In genomic region chr17:29463627-29464026, GRCm38 (mm10) we compare ENCODE assay signal across 9 mouse cellular contexts. TPM values are rescaled to one million over a fixed set of nuclear protein-coding genes. Genes with fewer than 3 reads are reported as not detected.
DNase-seq lines count a peak whose midpoint lies in the region; ATAC-seq lines count a peak whose summit lies in the region.
"Had no signal": no experiment of that assay in that cellular context is flagged by ENCODE, and none has a peak within 500 bp of the region (broad histone marks: within the 10 kb centered on the region; RNA-seq: fewer than 3 reads in every experiment).

No protein-coding gene starts in this region.

- no peaks in the 10 kb centered on the region for H3K27me3 ChIP-seq in heart, embryonic 12.5 days (replicated peaks)
- H3K27me3 ChIP-seq in hindbrain, embryonic 15.5 days, result 0 out of 2 replicates have a peak, but pooled peaks cover 5% of the 10 kb centered on the region
- H3K27me3 ChIP-seq in midbrain, embryonic 11.5 days (ENCODE audit: control insufficient read depth, insufficient read depth, low read length), result no peaks in the 10 kb centered on the region

- peak overlapping the region; percentile 55; the same call in 1 of the 2 replicates for H3K9ac ChIP-seq in heart, embryonic 12.5 days
- H3K9ac ChIP-seq in hindbrain, embryonic 15.5 days, result 0 out of 2 replicates have a peak overlapping the region, but pooled peaks have one; percentile 28
- H3K9ac ChIP-seq in midbrain, embryonic 11.5 days (ENCODE audit: low read length), result peak overlapping the region; percentile 52

- peak overlapping the region; percentile 60 for H3K4me2 ChIP-seq in heart, embryonic 12.5 days
- peak overlapping the region; percentile 53 for H3K4me2 ChIP-seq in hindbrain, embryonic 15.5 days
- H3K4me2 ChIP-seq in midbrain, embryonic 11.5 days, result peak overlapping the region; percentile 48

- WGBS in heart, embryonic 12.5 days, result 3% methylated on average over 13 of the region's 13 CpGs
- WGBS in hindbrain, embryonic 15.5 days, result 11% methylated on average over 13 of the region's 13 CpGs
- 3% methylated on average over 13 of the region's 13 CpGs for WGBS in midbrain, embryonic 11.5 days

- peak; percentile 33 for ATAC-seq in heart, embryonic 12.5 days (ENCODE audit: insufficient number of reproducible peaks, low FRiP score)
- no peak for ATAC-seq in hindbrain, embryonic 15.5 days (ENCODE audit: low FRiP score, low read depth)
- peak; percentile 20; the same call in 1 of the 2 replicates for ATAC-seq in midbrain, embryonic 11.5 days (ENCODE audit: low FRiP score)

- peak overlapping the region; percentile 31 for H3K4me3 ChIP-seq in heart, embryonic 12.5 days
- peak overlapping the region; percentile 24; the same call in 1 of the 2 replicates for H3K4me3 ChIP-seq in hindbrain, embryonic 15.5 days
- H3K4me3 ChIP-seq in midbrain, embryonic 11.5 days (ENCODE audit: low read depth, low read length), result peak overlapping the region; percentile 13

- no peaks in the 10 kb centered on the region for H3K9me3 ChIP-seq in heart, embryonic 12.5 days (replicated peaks)
- no peaks in the 10 kb centered on the region for H3K9me3 ChIP-seq in hindbrain, embryonic 15.5 days
- no peaks in the 10 kb centered on the region for H3K9me3 ChIP-seq in midbrain, embryonic 11.5 days (ENCODE audit: control insufficient read depth, low read length)

- no peaks in the 10 kb centered on the region for H3K36me3 ChIP-seq in heart, embryonic 12.5 days
- no peaks in the 10 kb centered on the region for H3K36me3 ChIP-seq in hindbrain, embryonic 15.5 days
- no peaks in the 10 kb centered on the region for H3K36me3 ChIP-seq in midbrain, embryonic 11.5 days (ENCODE audit: control insufficient read depth, insufficient read depth, low read length)

- DNase-seq in heart, adult 18-20 months, result no peak
- peak; percentile 29 for DNase-seq in Muller cell, postnatal 12 days (ENCODE audit: inconsistent ontology term)
- DNase-seq in midbrain, embryonic 11.5 days (ENCODE audit: low spot score, missing footprints), result no peak
- no peak for DNase-seq in T-cell, adult 2 months (ENCODE audit: low spot score)
- no peak for DNase-seq in lung, postnatal 25 days (ENCODE audit: low spot score)
- DNase-seq in gastrocnemius, adult 8-10 months (ENCODE audit: low spot score in 2 of 2), result no peak
- DNase-seq: adrenal gland, postnatal 25 days had no signal

- H3K4me1 ChIP-seq in heart, embryonic 12.5 days (replicated peaks), result peaks cover 69% of the 10 kb centered on the region
- H3K4me1 ChIP-seq in hindbrain, embryonic 15.5 days (replicated peaks), result peaks cover 43% of the 10 kb centered on the region
- H3K4me1 ChIP-seq in midbrain, embryonic 11.5 days (ENCODE audit: control insufficient read depth, insufficient read depth, low read length), result peaks cover 33% of the 10 kb centered on the region

- H3K27ac ChIP-seq in heart, embryonic 12.5 days (ENCODE audit: poor library complexity, severe bottlenecking), result peak overlapping the region; percentile 93
- H3K27ac ChIP-seq in hindbrain, embryonic 15.5 days (replicated peaks), result 0 out of 2 replicates have a peak overlapping the region, but pooled peaks have one; percentile 45
- peak overlapping the region; percentile 80 for H3K27ac ChIP-seq in midbrain, embryonic 11.5 days (ENCODE audit: low read depth, low read length)

RNA-seq across cellular contexts. Expression of gene Pim1, which starts 26.9 kb away (rescaled TPM):
- polyA plus RNA-seq in heart, embryonic 12.5 days (2016; fragmentation: Nextera tagmentation; extraction: Ambion mirVana), result 25.1 and 27.0 TPM in 2 replicates
- total RNA-seq in heart, adult 18-20 months (2021), result 10 to 100 TPM; 12.7 to 21.2 TPM
- polyA plus RNA-seq in hindbrain, embryonic 15.5 days (2015; fragmentation: Nextera tagmentation; extraction: Ambion mirVana), result 8.4 and 8.9 TPM in 2 replicates
- 16.0 and 19.7 TPM in 2 replicates for polyA plus RNA-seq in midbrain, embryonic 11.5 days (2014; fragmentation: Nextera tagmentation; extraction: Ambion mirVana)
- total RNA-seq in gastrocnemius, adult 8-10 months (2022), result 10 to 100 TPM in 2 of 4 experiments, 1 to 10 TPM in 2; 8.6 to 18.9 (median 11.3) TPM
